In the genomic region with DNA sequence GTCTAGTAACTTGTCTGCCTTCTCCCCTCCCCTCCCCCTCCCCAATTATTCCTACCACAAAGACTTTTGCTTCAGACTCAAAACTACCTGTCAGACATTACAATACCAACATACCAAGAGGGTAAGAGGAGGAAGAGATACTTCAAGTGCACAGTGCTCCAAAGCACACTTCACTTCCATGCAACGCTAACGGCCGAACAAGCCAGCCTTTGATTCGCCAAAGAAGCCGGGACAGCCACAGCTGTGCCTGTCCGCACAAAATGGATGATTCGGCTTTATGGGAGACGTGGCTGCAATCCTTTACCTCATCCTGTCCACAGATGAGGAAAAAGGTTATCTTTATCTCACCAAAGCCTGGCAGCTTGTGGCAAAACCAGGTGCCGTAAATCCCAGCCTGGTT, we compare ENCODE assay signal across 17 mouse cellular contexts.
"Had no signal": no experiment of that assay in that cellular context is flagged by ENCODE, and none has a peak within 500 bp of the region (broad histone marks: within the 10 kb centered on the region; RNA-seq: fewer than 3 reads in every experiment).

No protein-coding gene starts in this region.

- H3K4me3 ChIP-seq: liver, embryonic 12.5 days; midbrain, embryonic 10.5 days; midbrain, embryonic 12.5 days; myocyte; neural tube, embryonic 13.5 days; neural tube, embryonic 15.5 days had no signal

- H3K4me2 ChIP-seq: liver, embryonic 12.5 days; midbrain, embryonic 12.5 days; neural tube, embryonic 13.5 days; neural tube, embryonic 15.5 days had no signal

- H3K27me3 ChIP-seq: liver, embryonic 12.5 days; midbrain, embryonic 12.5 days; neural tube, embryonic 13.5 days; neural tube, embryonic 15.5 days had no signal

- DNase-seq: lung, adult 2 months; lung, postnatal 4 days; midbrain, embryonic 14.5 days; retina, postnatal 1 day; right cerebral cortex, adult 18-20 months; right cerebral cortex, postnatal 25 days; right cerebral cortex, postnatal 4 days; spleen, adult 18-20 months; thymus, adult 18-20 months had no signal

- ATAC-seq: liver, embryonic 12.5 days; midbrain, embryonic 16.5 days had no signal

- H3K27ac ChIP-seq: liver, embryonic 12.5 days; liver, embryonic 14.5 days; midbrain, embryonic 10.5 days; midbrain, embryonic 12.5 days; neural tube, embryonic 13.5 days; neural tube, embryonic 15.5 days had no signal

- H3K9ac ChIP-seq: liver, embryonic 12.5 days; liver, embryonic 14.5 days; midbrain, embryonic 12.5 days; neural tube, embryonic 13.5 days; neural tube, embryonic 15.5 days had no signal

- H3K9me3 ChIP-seq: liver, embryonic 12.5 days; midbrain, embryonic 10.5 days; midbrain, embryonic 12.5 days; neural tube, embryonic 13.5 days; neural tube, embryonic 15.5 days had no signal

- H3K36me3 ChIP-seq: liver, embryonic 12.5 days; midbrain, embryonic 12.5 days; neural tube, embryonic 13.5 days; neural tube, embryonic 15.5 days had no signal

- H3K4me1 ChIP-seq: liver, embryonic 12.5 days had no signal
